Comparison of ENCODE assay signal across 15 mouse cellular contexts in the genomic region with DNA sequence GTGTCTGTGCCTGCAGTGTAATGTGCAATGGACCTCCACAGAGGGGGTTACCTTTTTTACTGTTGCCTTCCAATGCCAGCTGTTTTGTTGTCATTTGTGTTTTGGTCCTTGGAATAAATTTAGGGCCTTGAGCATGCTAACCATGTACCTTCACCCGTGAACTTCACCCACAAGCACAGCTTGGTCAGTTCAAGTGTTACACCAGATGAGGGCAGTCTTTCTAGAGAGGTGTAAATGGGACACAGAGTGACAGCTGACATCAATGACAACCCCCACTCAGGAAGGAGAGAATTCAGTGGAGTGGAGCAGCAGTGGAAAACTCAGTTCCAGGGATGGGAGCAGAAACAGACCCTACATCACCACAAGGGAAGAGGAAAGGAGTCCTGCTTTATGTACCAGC. TPM values are rescaled to one million over a fixed set of nuclear protein-coding genes. Genes with fewer than 3 reads are reported as not detected.
DNase-seq lines count a peak whose midpoint lies in the region.
"Had no signal": no experiment of that assay in that cellular context is flagged by ENCODE, and none has a peak within 500 bp of the region (broad histone marks: within the 10 kb centered on the region; RNA-seq: fewer than 3 reads in every experiment).

No protein-coding gene starts in this region.

- no peaks in the 10 kb centered on the region for H3K36me3 ChIP-seq in splenic B cell, adult 2 months (ENCODE audit: control insufficient read depth, insufficient read depth, low read length, poor library complexity, severe bottlenecking)
- H3K36me3 ChIP-seq: embryonic facial prominence, embryonic 12.5 days; limb, embryonic 13.5 days had no signal

- peak; percentile 23 for DNase-seq in kidney, adult 9 months
- DNase-seq in kidney, postnatal 25 days = no peak
- DNase-seq in lung, postnatal 36 days = peak; percentile 28
- DNase-seq in lung, adult 18-20 months = no peak
- peak; percentile 28 for DNase-seq in ES-CJ7 (ENCODE audit: low read depth, low spot score)
- DNase-seq in splenic B cell, adult 2 months (ENCODE audit: low read depth, low spot score) = peak; percentile 21
- DNase-seq in cerebellum, postnatal 14 days = no peak
- no peak for DNase-seq in gastrocnemius, adult 8-10 months (ENCODE audit: low spot score in 2 of 2)
- DNase-seq: adrenal gland, postnatal 36 days; cerebellum, postnatal 25 days; kidney, postnatal 14 days; right cerebral cortex, postnatal 25 days had no signal

- H3K27me3 ChIP-seq in splenic B cell, adult 2 months (ENCODE audit: control insufficient read depth, insufficient read depth, low read length, poor library complexity, severe bottlenecking) = no peaks in the 10 kb centered on the region
- H3K27me3 ChIP-seq: embryonic facial prominence, embryonic 12.5 days; limb, embryonic 13.5 days had no signal

RNA-seq across cellular contexts. Expression of gene Fam124b, which starts 12.3 kb away (rescaled TPM):
- under 1 TPM; 0.20 to 0.44 (median 0.26) TPM for total RNA-seq in gastrocnemius, adult 8-10 months (2022)
- total RNA-seq: granulocyte monocyte progenitor cell, adult 5-6 weeks had no signal

Comparison
In these comparisons a context has a peak if more than half of its experiments do, and no peak if none do; other contexts are left out.
1. DNase-seq: peak in kidney, adult 9 months (single experiment), lung, postnatal 36 days (single experiment), ES-CJ7 (single experiment) and splenic B cell, adult 2 months (single experiment); none in kidney, postnatal 25 days (0 of 2), lung, adult 18-20 months (0 of 2), cerebellum, postnatal 14 days (0 of 2) and gastrocnemius, adult 8-10 months (0 of 2).